Mouse (Mus musculus) thymus, adult 2 months (tissue): Measurements from ENCODE around the gene Grasp.

Source experiments
- CTCF ChIP-seq: fragments of 200-500 bp; IDR thresholded peaks from 2 replicates; pipeline ENCODE4 v1.5.1; 2012; ENCODE audit warnings: mild to moderate bottlenecking, control low read depth, low read length, moderate library complexity, borderline replicate concordance; ENCODE audit not compliant: control insufficient read depth, poor library complexity, insufficient read depth; ENCODE audit errors: extremely low read depth
- POLR2A ChIP-seq: fragments of 200-500 bp; IDR thresholded peaks from 2 replicates; pipeline ENCODE4 v1.6.1; 2012; ENCODE audit warnings: mild to moderate bottlenecking, low read length, control low read depth, moderate library complexity; ENCODE audit not compliant: control insufficient read depth, poor library complexity, insufficient read depth; ENCODE audit errors: extremely low read depth

DNA sequence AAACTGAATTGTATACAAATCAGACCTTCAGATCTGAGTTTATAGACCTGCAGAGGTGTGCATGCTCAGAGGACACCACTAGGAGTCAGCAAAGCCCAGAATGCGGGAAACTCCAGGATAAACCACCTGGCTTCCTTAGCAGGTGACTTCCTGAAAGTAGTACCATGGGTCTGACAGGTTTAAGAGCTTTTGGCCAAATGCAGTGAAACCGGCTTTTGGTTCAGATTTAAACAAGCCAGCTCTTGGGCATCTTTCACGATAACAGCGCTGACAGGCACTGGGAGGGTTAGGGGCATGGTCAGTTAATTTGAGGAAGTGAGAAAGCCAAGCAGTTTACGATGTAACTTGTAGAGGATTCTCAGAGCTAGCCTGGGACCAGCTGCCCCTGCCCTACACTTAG is 36.1 kb upstream of the Grasp start:
- TF ChIP-seq CTCF (no peak), POLR2A (no peak)
